Mouse (Mus musculus) cerebellum, postnatal 36 days (tissue): ENCODE measurements at regions not wholly inside any gene's neighbourhood (a gene's known extent, or its start where the extent isn't known, plus 50 kb on each side); places are given as distances from the start of the nearest gene placed in this dataset.

Experiments
- DNase-seq, 2 experiments: peaks; one replicate each; pipeline ENCODE4 v3.0.0; 2021 to 2022; ENCODE audit warnings: mixed read lengths in 2 of 2

GRCm38 (mm10) chr7:135818298-135818697, 102.1 kb upstream of the Mki67 start:
- DNase-seq = no peak

DNA sequence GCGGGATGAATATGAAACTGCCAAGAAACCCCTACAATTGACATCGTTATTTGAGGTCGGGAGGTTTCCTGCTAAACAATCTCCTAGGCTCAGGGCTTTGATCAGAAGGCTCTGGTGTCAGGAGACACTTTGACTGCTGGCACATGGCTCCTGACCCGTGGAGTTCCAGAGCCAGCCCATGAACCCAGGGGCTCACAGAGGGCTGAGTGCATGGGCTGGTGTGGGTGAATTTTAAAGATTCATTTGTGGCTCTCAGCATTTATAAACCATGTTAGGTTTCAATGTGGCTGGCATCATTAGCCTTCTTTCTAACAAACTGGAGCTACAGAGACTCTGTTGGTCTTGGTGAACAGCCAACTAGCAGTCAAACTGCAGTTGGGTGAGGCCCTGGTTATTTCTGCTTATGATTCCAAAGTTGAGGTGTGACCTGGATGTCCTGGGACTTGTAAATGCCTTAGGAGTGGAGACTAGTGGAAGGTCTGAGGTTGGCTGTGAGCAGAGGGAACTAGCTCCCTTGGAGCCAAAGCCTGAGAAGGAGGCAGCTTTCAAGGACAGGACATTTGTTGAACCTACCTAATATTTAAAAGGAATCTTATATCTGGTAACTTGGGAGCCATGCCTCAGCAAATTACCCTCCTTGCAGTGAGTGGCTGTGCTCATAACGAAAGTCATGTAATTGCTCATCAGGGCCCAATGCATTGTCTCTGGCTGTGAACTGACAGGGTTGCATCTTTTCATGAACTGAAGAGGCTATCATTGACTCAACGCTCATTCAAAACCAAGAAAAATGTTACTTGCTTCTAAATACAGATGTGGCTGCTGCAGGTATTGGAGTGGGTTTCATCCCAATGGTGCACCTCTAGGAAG, 108.0 kb upstream of the Mki67 start:
- no peak for DNase-seq

DNA sequence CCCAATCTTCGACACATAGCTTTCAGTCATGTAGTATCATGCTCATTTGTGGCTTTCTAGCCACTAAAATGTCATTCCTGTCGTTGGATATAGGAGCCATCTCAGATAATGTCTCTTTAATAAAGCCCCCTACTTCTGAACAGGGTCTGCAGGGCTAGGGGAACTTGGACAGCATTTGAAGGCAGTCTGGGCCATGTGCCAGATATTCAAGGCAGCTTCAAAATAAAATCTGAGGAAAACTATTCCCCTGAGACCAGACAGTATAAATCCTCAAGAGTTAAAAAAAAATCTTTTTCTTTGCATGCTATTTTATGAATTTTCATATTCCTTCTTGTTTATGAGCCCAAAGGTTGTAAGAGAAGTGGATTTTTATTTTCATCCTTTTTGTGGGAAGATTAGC, 113.1 kb upstream of the Mki67 start:
- DNase-seq = no peak

GRCm38 (mm10) chr7:135833425-135833824, 117.3 kb upstream of the Mki67 start:
- DNase-seq = no peak

DNA sequence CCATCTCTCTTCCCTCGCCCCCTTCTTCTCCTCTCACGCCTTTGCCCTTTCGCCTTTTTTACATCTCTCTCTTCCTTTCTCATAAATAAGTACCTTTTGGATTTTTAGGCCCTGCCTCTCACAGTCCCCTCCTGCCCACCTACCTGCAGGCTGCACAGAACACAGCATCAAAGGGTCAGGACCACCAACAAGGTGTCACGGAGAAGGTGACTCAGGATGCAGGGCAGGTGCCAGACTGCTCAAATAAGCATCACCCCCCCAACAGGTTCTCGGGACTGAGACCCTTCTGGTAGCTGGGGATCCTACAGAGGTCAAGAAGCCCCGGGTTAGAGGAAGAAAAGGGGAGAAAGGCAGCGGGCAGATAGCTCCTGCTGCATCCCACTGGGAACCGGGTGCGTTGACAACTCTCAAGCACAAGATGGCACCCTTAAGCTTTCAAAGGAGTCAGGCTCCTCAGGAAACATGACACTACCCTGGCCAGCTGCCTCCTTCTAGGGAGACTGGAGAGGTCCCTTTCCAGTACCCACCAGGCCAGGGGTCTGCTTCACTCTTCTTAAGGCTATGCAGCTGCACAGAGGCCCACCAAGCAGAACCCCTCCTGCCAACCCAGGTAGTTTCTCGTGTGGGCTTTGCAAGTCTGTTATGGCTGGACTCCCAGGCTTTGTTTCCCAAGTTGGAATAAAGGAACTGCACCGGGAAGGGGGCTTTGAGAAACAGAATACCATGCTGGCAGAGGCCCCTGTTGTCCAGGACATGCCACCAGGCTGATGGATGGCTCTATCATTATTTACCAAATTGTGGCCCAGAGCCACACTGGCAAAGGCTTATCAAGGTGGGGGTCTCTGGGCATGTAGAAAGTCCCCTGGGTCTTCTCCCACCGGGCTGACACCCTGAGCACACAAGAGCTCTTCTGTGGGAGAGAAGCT, 120.9 kb upstream of the Mki67 start:
- DNase-seq = peak; percentile 35 to 48

DNA sequence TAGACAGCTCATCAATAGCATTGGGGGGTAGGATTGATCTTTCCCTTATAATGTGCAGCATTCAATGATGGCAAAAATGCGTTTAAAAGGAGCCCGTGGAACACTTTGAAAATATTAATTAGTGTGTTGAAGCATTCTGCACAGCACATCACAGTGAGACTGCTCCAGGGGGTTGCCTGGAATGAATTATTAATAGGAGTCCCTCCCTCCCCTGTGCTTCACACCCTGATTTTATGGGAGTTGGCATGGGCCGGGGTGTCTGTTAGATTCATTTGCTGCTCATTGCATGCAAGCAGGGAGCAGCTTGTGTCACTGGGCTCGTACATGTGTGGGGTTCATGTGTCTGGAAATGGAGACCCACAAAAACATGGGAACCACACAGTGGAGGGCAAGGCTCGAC, 127.9 kb upstream of the Mki67 start:
- DNase-seq = no peak

GRCm38 (mm10) chr7:135847304-135847703, 131.1 kb upstream of the Mki67 start:
- no peak for DNase-seq

- DNase-seq = no peak
These were observed 132.0 kb upstream of the Mki67 start for GRCm38 (mm10) chr7:135848170-135848569.

DNA sequence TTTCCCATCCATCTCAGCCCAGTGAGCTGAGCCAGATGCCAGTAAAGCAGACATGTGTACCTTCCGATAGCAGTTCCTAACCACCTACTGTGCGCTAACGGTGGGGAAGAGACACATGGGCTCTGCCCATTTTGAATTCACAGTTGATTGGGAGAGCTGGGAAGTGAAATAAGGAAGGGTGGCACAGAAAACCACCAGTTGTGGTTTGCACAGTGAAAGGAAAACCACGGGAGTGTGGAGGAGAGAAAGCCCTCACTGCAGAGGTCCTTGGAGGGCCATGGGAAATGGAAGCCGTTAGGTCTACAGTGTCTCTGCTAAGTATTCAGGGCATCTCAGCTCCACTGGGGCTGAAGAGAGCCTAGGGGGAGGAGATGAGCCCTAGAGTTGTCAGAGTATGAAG, 132.7 kb upstream of the Mki67 start:
- no peak for DNase-seq

DNA sequence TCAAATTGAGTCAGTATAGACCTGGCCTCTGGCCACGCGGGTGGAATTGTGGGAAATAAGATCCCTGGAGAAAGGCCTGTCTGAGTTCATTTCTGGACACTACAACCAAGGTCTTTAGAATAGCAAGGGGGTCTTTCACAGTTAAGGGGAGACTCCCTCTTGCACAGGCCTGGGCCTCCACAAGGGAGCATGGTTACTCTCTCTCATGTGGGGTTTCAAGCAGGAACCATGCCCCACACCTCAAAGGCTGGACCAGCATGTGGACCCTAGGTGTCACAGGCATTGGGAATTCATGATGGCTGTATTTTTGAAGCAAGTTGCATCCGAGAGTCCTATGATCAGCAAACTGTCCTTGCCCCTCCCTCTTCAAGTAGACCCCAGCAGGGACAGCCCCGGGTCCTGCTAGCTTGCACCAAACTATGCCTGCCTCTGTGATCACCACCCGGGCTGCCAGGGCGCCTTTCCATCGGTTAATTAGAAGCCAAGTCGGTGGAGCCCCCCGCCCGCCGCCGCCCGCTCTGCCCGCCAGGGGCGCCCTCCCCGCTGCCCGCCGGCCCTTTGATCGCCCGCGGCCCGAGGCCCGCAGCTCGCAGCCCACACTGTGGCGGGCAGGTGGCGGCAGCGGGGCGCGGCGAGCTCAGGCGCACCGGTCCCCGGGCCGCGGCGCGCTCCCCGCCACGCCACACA, 137.1 kb upstream of the Mki67 start:
- DNase-seq = peak in 1 of 2 experiments; percentile 5

DNA sequence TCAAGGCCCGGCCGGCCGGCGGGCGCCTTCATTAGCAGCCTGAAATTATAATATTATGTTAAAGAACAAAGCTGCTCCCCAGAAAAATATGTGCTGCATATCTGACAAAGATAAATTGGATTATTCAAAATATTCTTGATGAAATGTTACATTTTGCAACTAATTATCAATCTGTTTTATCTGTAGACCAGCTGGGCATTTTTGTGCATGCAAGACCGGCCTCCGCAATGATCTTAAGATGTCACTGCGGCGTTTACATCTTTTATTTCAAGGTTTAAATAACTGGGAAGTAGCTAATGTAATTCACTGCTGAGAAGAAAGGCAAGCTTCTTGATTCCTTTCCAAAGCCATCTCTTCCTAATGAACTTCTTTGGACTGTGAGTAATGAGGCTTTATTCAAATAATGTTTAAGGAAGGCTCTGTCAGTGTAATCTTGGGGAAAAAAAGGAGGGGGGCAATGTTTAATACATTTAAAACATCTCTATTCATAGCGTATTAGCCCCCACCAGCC, 137.7 kb upstream of the Mki67 start:
- no peak for DNase-seq

GRCm38 (mm10) chr7:135860288-135860687, 144.1 kb upstream of the Mki67 start:
- DNase-seq = no peak

DNA sequence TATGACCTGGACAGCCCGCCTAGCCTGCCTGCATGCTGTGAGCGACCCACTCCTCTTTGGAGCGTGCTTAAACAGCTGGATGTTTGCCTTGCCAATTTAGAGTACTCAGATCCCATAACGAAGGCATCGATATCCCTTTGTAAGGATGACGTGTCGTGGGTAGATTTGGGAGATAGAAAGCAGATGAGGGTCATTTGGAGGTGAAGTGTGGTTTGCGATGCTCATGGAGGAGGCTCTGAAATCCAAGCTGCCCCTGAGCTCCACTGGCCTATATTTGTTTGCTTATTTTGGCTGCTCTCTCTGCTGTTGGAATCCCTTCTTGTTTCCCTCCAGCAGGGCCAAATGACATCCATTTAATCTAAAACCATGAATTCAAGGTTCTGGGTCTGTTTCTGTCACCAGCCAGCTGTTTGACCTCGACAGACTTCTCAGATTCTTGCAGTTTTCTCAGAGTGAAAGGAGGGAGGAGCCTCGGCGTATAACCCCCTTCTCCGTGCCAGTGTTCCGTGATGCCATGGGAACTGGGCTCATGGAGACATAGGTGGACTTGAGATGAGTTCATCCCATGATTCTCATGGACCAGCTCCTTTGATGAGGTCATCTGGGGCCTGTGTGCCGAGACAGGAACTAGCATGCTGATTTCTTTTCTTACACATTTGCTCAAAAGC, 144.7 kb upstream of the Mki67 start:
- no peak for DNase-seq

DNA sequence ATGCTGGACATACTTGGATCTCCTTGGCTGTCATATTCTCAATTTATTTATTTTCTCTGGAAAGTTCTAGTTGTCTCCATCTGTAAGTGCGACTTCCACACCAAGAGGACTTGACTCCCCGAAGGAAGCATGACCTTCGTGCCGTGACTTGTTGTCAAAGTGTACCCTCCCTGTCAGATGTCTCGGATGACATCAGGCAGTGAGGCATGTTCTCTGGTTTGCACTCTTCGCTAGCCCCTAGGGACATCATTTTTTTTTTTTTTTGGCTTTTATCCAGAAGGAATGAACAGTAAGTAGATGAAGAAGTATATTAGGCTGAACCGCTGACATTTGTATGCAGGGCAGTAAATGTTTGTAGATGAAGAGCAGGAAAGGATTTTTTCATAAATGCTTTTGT, 145.2 kb upstream of the Mki67 start:
- DNase-seq = no peak

- no peak for DNase-seq
These were observed 147.6 kb upstream of the Mki67 start for GRCm38 (mm10) chr7:135863581-135864426.

GRCm38 (mm10) chr7:135870981-135871380, 154.8 kb upstream of the Mki67 start:
- no peak for DNase-seq

- no peak for DNase-seq
These were observed 161.1 kb upstream of the Mki67 start for GRCm38 (mm10) chr7:135877091-135877874.

- no peak for DNase-seq
These were observed 162.6 kb upstream of the Mki67 start for GRCm38 (mm10) chr7:135878750-135879149.

GRCm38 (mm10) chr7:135880446-135880845, 164.3 kb upstream of the Mki67 start:
- DNase-seq = no peak

GRCm38 (mm10) chr7:135882306-135882705, 166.1 kb upstream of the Mki67 start:
- DNase-seq = no peak

GRCm38 (mm10) chr7:135888598-135888997, 172.4 kb upstream of the Mki67 start:
- no peak for DNase-seq
